ENCODE assay signal across 35 mouse cellular contexts in the genomic region with DNA sequence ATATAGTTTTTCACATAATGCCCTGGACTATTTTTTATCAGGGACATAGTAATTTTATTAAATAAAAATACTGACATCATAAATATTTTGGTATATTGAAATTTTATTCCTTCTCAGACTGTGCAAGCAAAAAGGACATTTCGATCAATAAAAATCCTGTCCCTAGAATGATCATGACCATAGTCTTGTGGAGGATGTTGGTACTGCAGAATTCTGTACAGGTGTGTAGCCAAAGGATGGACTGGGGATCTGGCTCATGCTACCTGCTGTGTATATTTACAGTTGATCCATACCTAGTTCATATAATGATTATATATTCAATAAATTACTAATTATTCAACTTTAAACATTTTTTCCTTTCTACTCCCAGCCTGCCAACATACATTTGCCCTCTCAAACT.
"Had no signal": no experiment of that assay in that cellular context is flagged by ENCODE, and none has a peak within 500 bp of the region (broad histone marks: within the 10 kb centered on the region; RNA-seq: fewer than 3 reads in every experiment).

No protein-coding gene starts in this region.

- H3K27me3 ChIP-seq: heart, embryonic 12.5 days; heart, embryonic 13.5 days; heart, embryonic 15.5 days; hindbrain, embryonic 12.5 days; hindbrain, embryonic 13.5 days; hindbrain, embryonic 15.5 days; intestine, embryonic 15.5 days; kidney, embryonic 15.5 days had no signal

- H3K4me3 ChIP-seq: heart, embryonic 10.5 days; heart, embryonic 12.5 days; heart, embryonic 13.5 days; heart, embryonic 15.5 days; hindbrain, embryonic 10.5 days; hindbrain, embryonic 12.5 days; hindbrain, embryonic 13.5 days; hindbrain, embryonic 15.5 days; intestine, embryonic 15.5 days; kidney, embryonic 15.5 days; layer of hippocampus, adult 2 months had no signal

- H3K4me2 ChIP-seq: heart, embryonic 11.5 days; heart, embryonic 12.5 days; heart, embryonic 13.5 days; heart, embryonic 15.5 days; hindbrain, embryonic 12.5 days; hindbrain, embryonic 13.5 days; hindbrain, embryonic 14.5 days; hindbrain, embryonic 15.5 days; intestine, embryonic 15.5 days; kidney, embryonic 15.5 days had no signal

- DNase-seq: heart, postnatal 10 days; heart, postnatal 14 days; heart, postnatal 36 days; heart, postnatal 4 days; kidney, adult 11 months; kidney, adult 18-20 months; kidney, adult 2 months; kidney, adult 8-10 months; kidney, adult 9 months; kidney, postnatal 10 days; kidney, postnatal 14 days; kidney, postnatal 25 days; kidney, postnatal 36 days; kidney, postnatal 4 days; layer of hippocampus, adult 9-11 months; layer of hippocampus, postnatal 36 days had no signal

- H3K9ac ChIP-seq: heart, embryonic 12.5 days; heart, embryonic 13.5 days; heart, embryonic 15.5 days; hindbrain, embryonic 12.5 days; hindbrain, embryonic 13.5 days; hindbrain, embryonic 14.5 days; hindbrain, embryonic 15.5 days; intestine, embryonic 15.5 days; kidney, embryonic 15.5 days had no signal

- H3K27ac ChIP-seq: heart, embryonic 10.5 days; heart, embryonic 13.5 days; heart, embryonic 15.5 days; hindbrain, embryonic 10.5 days; hindbrain, embryonic 12.5 days; hindbrain, embryonic 13.5 days; hindbrain, embryonic 14.5 days; hindbrain, embryonic 15.5 days; hindbrain, postnatal 0 days; intestine, embryonic 15.5 days; kidney, embryonic 15.5 days; kidney, postnatal 0 days; layer of hippocampus, adult 2 months had no signal

- ATAC-seq: hindbrain, embryonic 16.5 days; hindbrain, postnatal 0 days; inflammation-experienced regulatory T-cells, adult 6 months; intestine, embryonic 15.5 days; intestine, embryonic 16.5 days; intestine, postnatal 0 days had no signal

- H3K36me3 ChIP-seq: heart, embryonic 10.5 days; heart, embryonic 12.5 days; heart, embryonic 13.5 days; heart, embryonic 15.5 days; hindbrain, embryonic 10.5 days; hindbrain, embryonic 12.5 days; hindbrain, embryonic 13.5 days; hindbrain, embryonic 15.5 days; intestine, embryonic 15.5 days; kidney, embryonic 15.5 days had no signal

- H3K9me3 ChIP-seq: heart, embryonic 10.5 days; heart, embryonic 12.5 days; heart, embryonic 13.5 days; heart, embryonic 15.5 days; hindbrain, embryonic 10.5 days; hindbrain, embryonic 12.5 days; hindbrain, embryonic 13.5 days; hindbrain, embryonic 15.5 days; intestine, embryonic 15.5 days; kidney, embryonic 15.5 days had no signal

- H3K4me1 ChIP-seq: heart, embryonic 10.5 days; heart, embryonic 12.5 days; heart, embryonic 13.5 days; heart, embryonic 15.5 days; hindbrain, embryonic 10.5 days; hindbrain, embryonic 12.5 days; hindbrain, embryonic 13.5 days; hindbrain, embryonic 15.5 days; intestine, embryonic 15.5 days; kidney, embryonic 15.5 days had no signal
